Mouse (Mus musculus): ENCODE results near the gene Hipk2.

The Hipk2 gene

GRCm38 (mm10) chr6:38741024-38741423 is 134.9 kb downstream of the Hipk2 start:
- no peak for DNase-seq

GRCm38 (mm10) chr6:38739266-38739665 is 136.7 kb downstream of the Hipk2 start:
- no peak for DNase-seq

DNA sequence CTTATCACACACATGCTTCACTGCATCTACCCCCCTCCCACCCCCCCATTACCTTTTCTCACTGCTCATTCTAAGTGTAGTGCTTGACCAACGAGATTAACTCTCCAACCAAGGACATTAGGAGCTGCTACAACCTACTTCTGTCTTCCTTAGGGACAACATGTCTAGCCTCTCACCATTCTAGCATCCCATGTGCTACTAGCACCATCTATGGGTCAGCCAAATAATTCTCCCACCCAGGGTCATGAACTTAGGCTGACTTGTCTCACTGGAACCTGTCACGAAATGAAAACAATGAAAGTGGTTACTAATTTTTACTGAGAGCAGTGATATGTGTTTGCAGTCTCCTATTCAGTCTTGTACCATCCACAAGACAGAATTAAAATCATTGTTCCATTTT is 138.2 kb downstream of the Hipk2 start:
- DNase-seq: no peak

GRCm38 (mm10) chr6:38736240-38736639 is 139.7 kb downstream of the Hipk2 start:
- DNase-seq: peak; percentile 66

GRCm38 (mm10) chr6:38732681-38733080 is 143.3 kb downstream of the Hipk2 start:
- no peak for DNase-seq

GRCm38 (mm10) chr6:38730169-38731146 is 145.5 kb downstream of the Hipk2 start:
- DNase-seq: peak; percentile 49

GRCm38 (mm10) chr6:38725515-38725914 is 150.4 kb downstream of the Hipk2 start:
- no peak for DNase-seq

DNA sequence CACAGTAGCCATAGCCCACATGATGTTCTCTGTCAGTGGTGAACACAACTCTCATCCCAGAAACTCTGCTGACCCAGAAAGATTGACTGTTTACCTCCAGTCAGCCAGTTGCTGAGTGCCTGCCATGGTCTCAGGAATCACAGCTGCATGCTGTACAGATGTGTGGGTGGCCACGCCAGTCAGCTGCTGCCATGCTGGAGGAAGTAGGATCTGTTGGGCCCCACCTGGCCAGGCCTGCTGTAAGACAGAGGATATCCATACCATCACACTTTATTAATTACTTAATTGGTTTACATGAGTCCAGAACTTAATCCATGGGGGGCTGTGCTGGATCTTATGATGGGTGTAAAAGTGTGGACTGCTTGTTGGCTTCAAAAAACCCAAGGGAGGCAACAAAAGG is 154.6 kb downstream of the Hipk2 start:
- DNase-seq: no peak

DNA sequence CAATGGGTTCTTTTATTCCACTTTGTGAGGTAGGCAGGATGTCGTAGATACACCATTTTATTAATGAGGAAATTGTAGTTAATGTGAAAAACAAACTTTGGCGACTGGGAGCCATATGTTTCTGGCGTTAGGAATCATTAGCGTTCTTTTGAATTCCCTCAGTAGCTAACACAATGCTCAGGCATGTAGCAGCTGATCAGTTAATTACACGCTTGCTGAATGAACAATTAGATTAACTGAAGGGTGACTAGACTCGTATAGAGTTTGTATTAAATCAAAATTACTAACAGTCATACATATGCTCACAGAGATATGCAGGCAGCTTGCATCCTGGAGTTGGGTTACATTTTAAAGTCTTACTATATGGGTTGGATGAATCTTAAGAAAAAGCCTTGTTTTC is 156.7 kb downstream of the Hipk2 start:
- no peak for DNase-seq

GRCm38 (mm10) chr6:38718625-38719024 is 157.3 kb downstream of the Hipk2 start:
- DNase-seq: no peak

DNA sequence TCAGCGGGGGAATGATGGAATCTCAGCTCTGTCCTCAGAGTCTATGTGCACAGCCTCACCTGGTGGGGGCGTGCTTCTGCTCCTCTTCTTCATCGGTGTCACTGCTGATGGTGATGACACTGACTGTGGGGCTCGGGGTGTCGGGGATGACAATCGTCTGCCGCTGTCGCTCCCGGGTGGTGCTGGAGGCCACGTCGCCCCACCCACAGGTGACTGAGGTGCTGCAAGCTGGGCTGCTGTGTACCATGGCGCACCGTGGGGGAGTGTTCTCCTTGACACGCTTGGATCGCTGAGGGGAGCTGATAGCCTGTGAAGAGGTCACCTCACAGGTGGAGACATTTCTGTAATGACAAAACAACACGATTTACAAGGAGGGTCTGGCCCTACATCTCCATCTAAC is 160.1 kb downstream of the Hipk2 start:
- DNase-seq: no peak

- no peak for DNase-seq
Measured at GRCm38 (mm10) chr6:38713957-38714898, 161.7 kb downstream of the Hipk2 start.

- DNase-seq: no peak
Measured at GRCm38 (mm10) chr6:38710449-38710848, 165.5 kb downstream of the Hipk2 start.

DNA sequence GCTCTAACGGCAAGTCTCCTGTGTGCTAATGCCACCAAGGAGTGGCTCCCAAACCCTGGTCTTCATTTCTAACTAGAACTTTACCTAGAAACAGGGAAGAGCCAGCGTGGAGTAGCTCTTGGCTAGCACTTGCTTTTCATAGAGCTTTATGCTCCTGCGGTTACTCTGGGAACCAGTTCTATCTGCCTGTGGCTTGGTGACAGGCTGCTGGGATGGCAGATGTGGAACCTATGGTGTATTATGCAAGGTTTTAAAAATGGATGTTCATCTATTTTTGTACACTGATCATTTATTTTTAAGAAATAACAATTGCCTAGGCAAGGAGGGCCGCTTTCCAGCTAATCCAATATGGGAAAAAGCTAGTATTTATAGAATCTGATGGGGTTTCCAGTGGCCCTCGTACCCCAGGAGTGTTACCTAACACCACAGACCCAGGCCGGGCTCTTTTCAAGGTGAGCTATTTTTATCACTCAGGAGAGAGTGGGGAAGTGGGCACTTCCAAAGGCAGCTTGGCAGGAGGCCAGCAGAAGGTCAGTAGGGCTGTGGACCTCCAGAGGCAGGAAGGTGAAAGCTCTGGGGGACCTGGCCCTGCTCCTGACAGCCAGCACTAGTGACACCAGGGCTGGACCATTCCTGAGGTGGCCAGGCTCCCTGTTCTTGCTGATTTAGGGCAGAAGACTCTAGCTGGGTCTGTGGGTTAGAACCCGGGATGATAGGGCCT is 171.5 kb downstream of the Hipk2 start:
- no peak for DNase-seq

DNA sequence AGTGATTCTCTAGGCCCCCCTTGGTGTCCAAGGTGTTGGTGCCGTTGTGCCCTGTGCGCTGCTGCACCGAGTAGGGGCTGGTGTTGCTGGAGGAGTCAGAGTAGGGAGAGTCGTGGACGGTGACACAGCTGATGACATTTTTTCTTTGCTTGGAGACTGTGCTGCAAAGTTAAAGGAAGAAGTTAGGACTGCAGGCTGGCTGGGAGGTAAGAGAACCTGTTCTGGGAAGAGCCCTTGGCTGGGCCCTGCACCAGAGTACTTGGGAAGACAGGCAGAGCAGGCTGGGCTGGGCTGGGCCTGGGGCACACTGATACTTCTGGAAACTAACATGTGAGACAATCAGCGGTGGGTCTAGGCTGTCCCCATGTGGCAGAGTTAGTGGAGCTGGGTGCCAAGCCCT is 172.4 kb downstream of the Hipk2 start:
- DNase-seq: no peak

- peak; percentile 21 for DNase-seq
Measured at GRCm38 (mm10) chr6:38702810-38703399, 173.1 kb downstream of the Hipk2 start.

DNA sequence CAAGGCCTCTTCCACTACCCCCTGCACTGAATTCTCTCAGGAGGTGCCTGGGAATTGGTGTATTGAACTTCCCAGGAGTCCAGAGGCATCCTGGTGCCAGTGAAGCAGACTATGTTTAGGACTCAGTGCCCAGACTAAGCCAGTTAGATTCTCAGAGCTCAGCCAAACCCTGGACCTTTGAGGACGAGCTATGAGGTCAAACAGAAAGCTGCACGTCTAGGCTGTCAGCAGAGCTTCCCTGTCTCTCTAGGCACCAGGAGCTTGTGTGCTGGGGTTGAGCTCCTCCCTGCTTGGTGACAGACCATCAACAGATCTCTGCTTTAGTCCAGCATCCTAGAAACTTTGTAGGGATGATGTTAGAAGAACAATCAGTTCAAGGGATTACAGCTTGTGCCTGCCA is 174.5 kb downstream of the Hipk2 start:
- no peak for DNase-seq

DNA sequence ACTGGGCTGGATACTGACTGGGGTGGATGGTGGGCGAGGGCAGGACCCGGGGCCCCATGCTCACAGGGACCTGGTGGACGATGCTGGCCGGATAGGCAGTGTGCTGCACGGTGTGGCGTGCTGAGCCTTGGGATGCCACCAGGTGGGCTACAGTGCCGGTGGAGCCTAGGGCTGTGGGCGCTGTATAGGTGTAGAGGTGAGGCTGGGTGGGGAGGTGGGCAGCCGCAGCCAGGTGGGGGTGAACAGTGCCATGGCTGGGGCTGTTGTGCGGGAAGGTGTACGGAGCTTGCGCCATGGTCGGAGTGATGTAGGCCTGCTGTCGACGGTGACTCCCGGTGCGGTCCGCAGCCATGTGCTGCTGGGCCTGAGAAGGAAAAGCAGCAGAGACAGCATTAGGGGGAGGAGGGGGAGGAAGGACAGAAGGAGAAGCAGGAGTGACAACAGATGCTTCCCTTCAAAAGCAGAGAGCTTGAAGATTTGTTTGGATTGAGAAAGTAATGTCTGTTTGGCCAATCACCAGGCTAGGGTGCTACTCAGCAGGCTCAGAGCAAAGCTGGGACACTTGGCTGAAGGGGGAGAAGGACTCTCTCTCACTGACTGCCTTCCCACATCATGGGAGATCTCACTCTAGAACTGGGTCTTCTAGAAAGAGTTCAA is 177.6 kb downstream of the Hipk2 start:
- no peak for DNase-seq

- no peak for DNase-seq
Measured at GRCm38 (mm10) chr6:38696570-38696969, 179.4 kb downstream of the Hipk2 start.

DNA sequence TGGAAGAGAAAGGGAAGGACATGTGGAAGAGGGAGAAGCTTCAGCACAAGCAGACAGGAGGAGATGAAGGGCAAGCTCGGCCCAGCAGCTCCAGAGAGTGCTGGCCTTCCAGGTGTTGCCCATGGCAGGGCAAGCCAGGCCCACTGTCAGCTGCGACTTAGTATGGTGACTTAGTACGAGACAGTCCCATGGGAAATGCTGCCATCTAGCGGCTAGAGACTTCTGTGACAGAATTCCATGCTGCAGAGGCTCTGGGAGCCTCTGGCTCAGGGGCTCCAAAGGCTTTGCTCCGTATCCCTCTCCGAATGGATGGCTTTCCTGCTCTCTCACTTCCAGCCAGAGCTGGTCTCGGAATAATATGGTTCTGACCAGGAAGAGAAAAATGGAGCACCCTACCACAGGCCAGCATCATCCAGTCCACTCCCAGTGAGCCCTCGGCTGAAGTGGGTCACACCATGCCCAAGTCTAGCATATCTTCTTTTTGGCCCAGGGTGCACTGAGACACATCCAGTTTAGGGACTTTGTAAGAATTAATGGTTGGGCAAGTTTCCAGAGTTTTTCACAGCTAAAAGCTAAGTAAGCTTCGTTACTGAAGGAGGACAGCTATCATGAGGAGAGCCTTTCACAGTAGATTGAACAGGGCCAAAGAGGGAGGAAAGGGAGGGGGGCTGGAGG is 180.4 kb downstream of the Hipk2 start:
- DNase-seq: peak; percentile 68

DNA sequence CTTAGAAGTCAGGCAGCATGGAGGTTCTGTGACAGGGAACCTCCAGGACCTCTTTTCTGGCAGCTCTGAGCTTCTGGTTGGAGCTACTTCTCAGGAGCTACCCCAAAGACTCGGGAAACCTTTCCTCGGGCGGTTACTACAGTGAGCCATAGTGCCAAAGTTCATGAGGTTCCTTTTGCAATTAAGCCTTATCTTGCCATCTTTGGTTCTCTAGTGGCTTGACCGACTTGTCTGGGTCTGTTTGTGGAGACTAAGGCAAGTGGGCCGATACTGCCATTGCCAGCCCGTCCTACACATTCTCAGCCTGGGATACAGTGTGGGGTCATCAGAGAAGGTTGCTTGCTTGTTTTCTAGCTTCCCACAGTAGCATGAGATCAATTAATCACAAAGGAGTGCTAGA is 183.4 kb downstream of the Hipk2 start:
- no peak for DNase-seq

Data from cerebellum, adult 9-11 months (tissue).